Mouse (Mus musculus) liver, embryonic 14 days (tissue): ENCODE data around the gene Dapk3. TPM values are rescaled to one million over a fixed set of nuclear protein-coding genes. Genes with fewer than 3 reads are reported as not detected.

Experiments used
- polyA plus RNA-seq: library from polyadenylated mRNA; depleted of rRNA; stranded (reverse); fragments of >200 nt; gene quantifications from 2 replicates; pipeline ENCODE4 v1.2.3, GENCODE M21; 2012; rRNA removed

Dapk3 gene
- polyA plus RNA-seq = 15.3 and 17.6 TPM in 2 replicates

GRCm38 (mm10) chr10:81182336-81183333 lies at the start of gene Dapk3:
Dapk3 (plus strand) TSS chr10:81183005.

GRCm38 (mm10) chr10:81134966-81135681 lies 47.7 kb upstream of the Dapk3 start, which contains the start of gene Zbtb7a:
Zbtb7a (plus strand) TSS chr10:81135220.

GRCm38 (mm10) chr10:81167200-81168086 lies 15.4 kb upstream of the Dapk3 start, which contains the start of gene Pias4:
Pias4 (minus strand) TSS chr10:81167923.

GRCm38 (mm10) chr10:81176466-81177271 lies 6.1 kb upstream of the Dapk3 start, which contains the start of gene Eef2:
Eef2 (plus strand) TSS chr10:81176631.

GRCm38 (mm10) chr10:81183805-81184204 lies 1.0 kb downstream of the Dapk3 start, which contains the start of gene 4930442H23Rik:
4930442H23Rik (minus strand) TSS chr10:81183849.

GRCm38 (mm10) chr10:81201807-81202758 lies 19.3 kb downstream of the Dapk3 start, which contains the start of gene Nmrk2:
Nmrk2 (minus strand) TSS chr10:81202051.

GRCm38 (mm10) chr10:81230438-81231332 lies 47.9 kb downstream of the Dapk3 start, which contains the start of gene Atcay:
Atcay (minus strand) TSS chr10:81230833.

GRCm38 (mm10) chr10:81232580-81233225 lies 49.9 kb downstream of the Dapk3 start, which contains the start of gene Zfr2:
Zfr2 (plus strand) TSS chr10:81233155.

Other genes with a start within 250 kb of the Dapk3 start
- gene Gng7, start 168.1 kb upstream of the Dapk3 start, polyA plus RNA-seq = 0.25 and 0.29 TPM in 2 replicates
- gene Diras1, start 157.3 kb upstream of the Dapk3 start, polyA plus RNA-seq = 0.01 TPM in 1 of 2 replicates, not detected in the other
- 3.4 and 3.8 TPM in 2 replicates for gene Slc39a3, start 145.6 kb upstream of the Dapk3 start, polyA plus RNA-seq
- 33.9 and 37.4 TPM in 2 replicates for gene Sgta, start 122.8 kb upstream of the Dapk3 start, polyA plus RNA-seq
- 20.2 and 21.2 TPM in 2 replicates for gene Thop1, start 113.0 kb upstream of the Dapk3 start, polyA plus RNA-seq
- 10.0 and 12.8 TPM in 2 replicates for gene Creb3l3, start 84.1 kb upstream of the Dapk3 start, polyA plus RNA-seq
- gene Map2k2, start 77.1 kb upstream of the Dapk3 start, polyA plus RNA-seq = 48.6 and 59.6 TPM in 2 replicates
- gene Zbtb7a, start 47.8 kb upstream of the Dapk3 start, polyA plus RNA-seq = 13.8 and 16.4 TPM in 2 replicates
- gene Pias4, start 15.1 kb upstream of the Dapk3 start, polyA plus RNA-seq = 9.9 and 11.4 TPM in 2 replicates
- 555 and 587 TPM in 2 replicates for gene Eef2, start 6.4 kb upstream of the Dapk3 start, polyA plus RNA-seq
- not detected in 2 replicates for gene 4930442H23Rik, start 844 bp downstream of the Dapk3 start, polyA plus RNA-seq
- gene Nmrk2, start 19.0 kb downstream of the Dapk3 start, polyA plus RNA-seq = not detected in 2 replicates
- gene Atcay, start 47.8 kb downstream of the Dapk3 start, polyA plus RNA-seq = under 0.01 and 0.02 TPM in 2 replicates
- 0.55 and 0.80 TPM in 2 replicates for gene Zfr2, start 50.1 kb downstream of the Dapk3 start, polyA plus RNA-seq
- 0.77 and 0.83 TPM in 2 replicates for gene Matk, start 69.9 kb downstream of the Dapk3 start, polyA plus RNA-seq
- 48.0 and 56.2 TPM in 2 replicates for gene Mrpl54, start 83.9 kb downstream of the Dapk3 start, polyA plus RNA-seq
- gene Apba3, start 84.0 kb downstream of the Dapk3 start, polyA plus RNA-seq = 13.7 and 14.8 TPM in 2 replicates
- 0.21 and 0.25 TPM in 2 replicates for gene Tjp3, start 108.6 kb downstream of the Dapk3 start, polyA plus RNA-seq
- 9.9 and 12.5 TPM in 2 replicates for gene Pip5k1c, start 110.0 kb downstream of the Dapk3 start, polyA plus RNA-seq
- gene Cactin, start 138.1 kb downstream of the Dapk3 start, polyA plus RNA-seq = 23.1 and 24.3 TPM in 2 replicates
- 2.3 and 2.5 TPM in 2 replicates for gene Tbxa2r, start 145.7 kb downstream of the Dapk3 start, polyA plus RNA-seq
- gene Gipc3, start 160.3 kb downstream of the Dapk3 start, polyA plus RNA-seq = 0.01 TPM in 2 replicates
- 23.8 and 26.9 TPM in 2 replicates for gene Hmg20b, start 167.5 kb downstream of the Dapk3 start, polyA plus RNA-seq
- gene Mfsd12, start 174.5 kb downstream of the Dapk3 start, polyA plus RNA-seq = 7.4 and 8.6 TPM in 2 replicates
- 0.43 and 0.84 TPM in 2 replicates for gene 4930404N11Rik, start 182.8 kb downstream of the Dapk3 start, polyA plus RNA-seq
- gene Fzr1, start 195.5 kb downstream of the Dapk3 start, polyA plus RNA-seq = 57.1 and 63.1 TPM in 2 replicates
- 28.6 and 30.2 TPM in 2 replicates for gene Dohh, start 201.4 kb downstream of the Dapk3 start, polyA plus RNA-seq
- 0.84 and 0.93 TPM in 2 replicates for gene Gm48551, start 201.5 kb downstream of the Dapk3 start, polyA plus RNA-seq
- gene Gm48552, start 206.0 kb downstream of the Dapk3 start, polyA plus RNA-seq = 0.55 and 0.90 TPM in 2 replicates
- gene Smim24, start 210.0 kb downstream of the Dapk3 start, polyA plus RNA-seq = 1.7 and 2.0 TPM in 2 replicates